Mouse (Mus musculus): ENCODE results near the gene Bnipl. TPM values are rescaled to one million over a fixed set of nuclear protein-coding genes. Genes with fewer than 3 reads are reported as not detected.

Bnipl gene
- polyA plus RNA-seq, 1 experiment = 4.1 TPM

DNA sequence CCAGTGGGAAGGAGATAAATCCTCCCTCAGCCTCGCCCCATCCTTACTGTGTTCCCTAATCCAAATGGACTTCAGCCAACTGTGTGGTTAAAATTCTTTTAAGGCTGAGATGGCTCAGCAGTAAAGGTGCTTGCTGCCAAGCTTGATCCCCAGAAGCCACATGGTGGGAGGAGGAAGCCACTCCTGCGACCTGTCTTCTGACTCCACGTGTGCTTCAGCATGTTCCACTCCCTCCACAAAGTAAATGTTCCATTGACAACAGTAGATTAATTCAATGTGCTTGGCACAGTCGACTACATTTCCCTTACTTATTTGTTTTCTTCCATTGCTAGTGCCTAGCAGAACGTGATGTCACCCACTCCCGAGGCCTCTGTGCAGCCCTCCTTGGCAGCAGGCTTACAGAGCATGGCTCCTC, 56.3 kb downstream of the Bnipl start:
- Histone ChIP-seq H3K4me3 (ENCODE audit: low read depth, low read length) (no peak overlapping the region), H3K27ac (ENCODE audit: insufficient read depth, low read length) (no peak overlapping the region), H3K9ac (ENCODE audit: low read depth, poor library complexity, severe bottlenecking) (no peak overlapping the region), H3K4me1 (ENCODE audit: control insufficient read depth, insufficient read depth, low read length) (no peaks in the 10 kb centered on the region), H3K9me3 (replicated peaks; ENCODE audit: control insufficient read depth, insufficient read depth, low read length, poor library complexity, severe bottlenecking) (no peaks in the 10 kb centered on the region), H3K36me3 (ENCODE audit: control insufficient read depth, insufficient read depth, low read length, poor library complexity, severe bottlenecking) (peaks cover 15% of the 10 kb centered on the region), H3K27me3 (ENCODE audit: control insufficient read depth, insufficient read depth, low read length, poor library complexity, severe bottlenecking) (no peaks in the 10 kb centered on the region)
- TF ChIP-seq CTCF (IDR thresholded peaks at IDR 0.05; ENCODE audit: low read depth, low read length) (no peak), POLR2A (IDR thresholded peaks at IDR 0.05; ENCODE audit: insufficient read depth, low read length) (no peak), EP300 (IDR thresholded peaks at IDR 0.05; ENCODE audit: insufficient read depth, low read depth, low read length) (no peak)

Other genes with a start within 250 kb of the Bnipl start
- 37.7 and 56.5 TPM in 2 replicates for gene Zfp687, start 235.7 kb downstream of the Bnipl start, polyA plus RNA-seq (2011; ENCODE audit: insufficient read depth, insufficient read length, low read depth, missing spikeins)
- 286 and 316 TPM in 2 replicates for gene Psmd4, start 208.6 kb downstream of the Bnipl start, polyA plus RNA-seq (2011; ENCODE audit: insufficient read depth, insufficient read length, low read depth, missing spikeins)
- 53.9 and 63.5 TPM in 2 replicates for gene Pip5k1a, start 144.3 kb downstream of the Bnipl start, polyA plus RNA-seq (2011; ENCODE audit: insufficient read depth, insufficient read length, low read depth, missing spikeins)
- 78.0 and 83.5 TPM in 2 replicates for gene Vps72, start 140.2 kb downstream of the Bnipl start, polyA plus RNA-seq (2011; ENCODE audit: insufficient read depth, insufficient read length, low read depth, missing spikeins)
- 0.90 TPM in 1 of 2 replicates, not detected in the other for gene Tmod4, start 126.7 kb downstream of the Bnipl start, polyA plus RNA-seq (2011; ENCODE audit: insufficient read depth, insufficient read length, low read depth, missing spikeins)
- 48.5 and 52.1 TPM in 2 replicates for gene Scnm1, start 117.2 kb downstream of the Bnipl start, polyA plus RNA-seq (2011; ENCODE audit: insufficient read depth, insufficient read length, low read depth, missing spikeins)
- 4.0 and 5.7 TPM in 2 replicates for gene Lysmd1, start 117.1 kb downstream of the Bnipl start, polyA plus RNA-seq (2011; ENCODE audit: insufficient read depth, insufficient read length, low read depth, missing spikeins)
- gene Tnfaip8l2, start 108.8 kb downstream of the Bnipl start, polyA plus RNA-seq (2011; ENCODE audit: insufficient read depth, insufficient read length, low read depth, missing spikeins) = not detected in 2 replicates
- gene Sema6c, start 90.7 kb downstream of the Bnipl start, polyA plus RNA-seq (2011; ENCODE audit: insufficient read depth, insufficient read length, low read depth, missing spikeins) = 13.3 and 18.8 TPM in 2 replicates
- 39.8 and 49.0 TPM in 2 replicates for gene Gabpb2, start 33.3 kb downstream of the Bnipl start, polyA plus RNA-seq (2011; ENCODE audit: insufficient read depth, insufficient read length, low read depth, missing spikeins)
- gene Cdc42se1, start 22.5 kb downstream of the Bnipl start, polyA plus RNA-seq (2011; ENCODE audit: insufficient read depth, insufficient read length, low read depth, missing spikeins) = 57.4 and 65.6 TPM in 2 replicates
- 13.1 and 15.5 TPM in 2 replicates for gene Mllt11, start 19.0 kb downstream of the Bnipl start, polyA plus RNA-seq (2011; ENCODE audit: insufficient read depth, insufficient read length, low read depth, missing spikeins)
- 1.2 and 2.1 TPM in 2 replicates for gene Gm128, start 9.6 kb downstream of the Bnipl start, polyA plus RNA-seq (2011; ENCODE audit: insufficient read depth, insufficient read length, low read depth, missing spikeins)
- 43.6 and 48.0 TPM in 2 replicates for gene Mindy1, start 30.2 kb upstream of the Bnipl start, polyA plus RNA-seq (2011; ENCODE audit: insufficient read depth, insufficient read length, low read depth, missing spikeins)
- gene Prune1, start 30.9 kb upstream of the Bnipl start, polyA plus RNA-seq (2011; ENCODE audit: insufficient read depth, insufficient read length, low read depth, missing spikeins) = 42.9 and 43.9 TPM in 2 replicates
- 1.9 and 2.0 TPM in 2 replicates for gene Anxa9, start 56.0 kb upstream of the Bnipl start, polyA plus RNA-seq (2011; ENCODE audit: insufficient read depth, insufficient read length, low read depth, missing spikeins)
- 99.9 and 103 TPM in 2 replicates for gene Cers2, start 63.6 kb upstream of the Bnipl start, polyA plus RNA-seq (2011; ENCODE audit: insufficient read depth, insufficient read length, low read depth, missing spikeins)
- 67.9 and 73.3 TPM in 2 replicates for gene Setdb1, start 106.0 kb upstream of the Bnipl start, polyA plus RNA-seq (2011; ENCODE audit: insufficient read depth, insufficient read length, low read depth, missing spikeins)
- 0.84 and 2.2 TPM in 2 replicates for gene 4930558C23Rik, start 151.6 kb upstream of the Bnipl start, polyA plus RNA-seq (2011; ENCODE audit: insufficient read depth, insufficient read length, low read depth, missing spikeins)
- 70.9 and 75.5 TPM in 2 replicates for gene Arnt, start 183.2 kb upstream of the Bnipl start, polyA plus RNA-seq (2011; ENCODE audit: insufficient read depth, insufficient read length, low read depth, missing spikeins)
- gene Ctsk, start 248.1 kb upstream of the Bnipl start, polyA plus RNA-seq (2011; ENCODE audit: insufficient read depth, insufficient read length, low read depth, missing spikeins) = not detected in 2 replicates